19 mouse cellular contexts compared by ENCODE assay signal in the genomic region with DNA sequence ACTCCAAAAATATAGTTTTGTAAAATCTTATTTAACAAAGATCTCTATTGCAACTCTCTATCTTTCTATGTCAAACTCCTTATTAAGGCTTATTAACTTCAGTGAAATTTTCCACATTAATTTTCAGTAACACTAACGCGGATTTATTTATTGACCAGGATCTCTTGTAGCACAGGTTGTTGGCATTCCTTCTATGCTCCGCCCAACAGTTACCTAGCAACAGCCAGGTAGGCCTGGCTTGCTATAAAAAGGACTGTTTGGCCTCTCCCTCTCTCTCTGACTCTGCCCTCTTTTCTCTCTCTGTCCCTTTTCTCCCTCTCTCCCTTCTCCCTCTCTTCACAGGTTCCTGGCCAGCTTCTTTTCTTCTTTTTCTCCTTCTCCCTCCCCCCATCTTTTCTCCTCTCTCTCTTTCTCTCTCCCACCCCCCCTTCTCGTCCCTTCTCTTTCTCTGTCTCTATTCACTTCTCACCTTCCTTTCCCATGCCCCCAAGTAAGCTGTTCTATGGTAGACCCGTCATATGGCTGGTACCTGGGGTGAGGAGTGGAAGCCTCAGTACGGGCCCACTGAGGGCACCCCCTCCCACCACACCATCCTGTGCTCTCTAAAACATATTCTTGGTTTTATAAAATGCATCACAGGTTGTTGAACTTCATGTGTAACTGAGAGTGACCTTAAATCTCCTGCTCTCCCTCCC. TPM values are rescaled to one million over a fixed set of nuclear protein-coding genes. Genes with fewer than 3 reads are reported as not detected.
DNase-seq lines count a peak whose midpoint lies in the region; ATAC-seq lines count a peak whose summit lies in the region.
"Had no signal": no experiment of that assay in that cellular context is flagged by ENCODE, and none has a peak within 500 bp of the region (broad histone marks: within the 10 kb centered on the region; RNA-seq: fewer than 3 reads in every experiment).

No protein-coding gene starts in this region.

- peaks cover 24% of the 10 kb centered on the region for H3K4me1 ChIP-seq in kidney, embryonic 15.5 days

- DNase-seq in kidney, adult 18-20 months = peak; percentile 42
- DNase-seq in R1 (ENCODE audit: low read depth, low spot score) = peak; percentile 82
- DNase-seq in kidney, postnatal 10 days = peak; percentile 49
- DNase-seq in lung, postnatal 10 days = peak; percentile 48
- no peak for DNase-seq in layer of hippocampus, adult 9-11 months
- DNase-seq in left cerebral cortex, adult 8-10 months (ENCODE audit: low spot score in 2 of 2) = no peak
- no peak for DNase-seq in right cerebral cortex, postnatal 36 days (ENCODE audit: low spot score in 2 of 2)
- DNase-seq: B cell, adult 2 months; cerebellum, adult 11 months; cerebellum, postnatal 36 days had no signal

- no peak overlapping the region for H3K27ac ChIP-seq in kidney, embryonic 15.5 days
- H3K27ac ChIP-seq: embryonic facial prominence, embryonic 15.5 days; forebrain, embryonic 13.5 days; limb, embryonic 15.5 days; macrophage; midbrain, embryonic 15.5 days had no signal

- no peak overlapping the region for H3K4me2 ChIP-seq in kidney, embryonic 15.5 days

- no peaks in the 10 kb centered on the region for H3K27me3 ChIP-seq in kidney, embryonic 15.5 days
- H3K27me3 ChIP-seq: embryonic facial prominence, embryonic 15.5 days; forebrain, embryonic 13.5 days; heart, embryonic 12.5 days; limb, embryonic 15.5 days; midbrain, embryonic 15.5 days had no signal

- H3K9ac ChIP-seq in kidney, embryonic 15.5 days = no peak overlapping the region
- H3K9ac ChIP-seq: limb, embryonic 15.5 days had no signal

- no peak overlapping the region for H3K4me3 ChIP-seq in kidney, embryonic 15.5 days (replicated peaks)

- WGBS in kidney, embryonic 15.5 days = 75% methylated on average over 6 of the region's 6 CpGs

- ATAC-seq in kidney, embryonic 15.5 days (replicated peaks; ENCODE audit: low FRiP score) = no peak

- H3K36me3 ChIP-seq in kidney, embryonic 15.5 days = peaks cover 24% of the 10 kb centered on the region
- H3K36me3 ChIP-seq: embryonic facial prominence, embryonic 15.5 days; limb, embryonic 15.5 days; midbrain, embryonic 15.5 days had no signal

- no peaks in the 10 kb centered on the region for H3K9me3 ChIP-seq in kidney, embryonic 15.5 days (replicated peaks)
- H3K9me3 ChIP-seq: embryonic facial prominence, embryonic 15.5 days; forebrain, embryonic 13.5 days; G1E; heart, embryonic 12.5 days; limb, embryonic 15.5 days; midbrain, embryonic 15.5 days had no signal

RNA-seq across cellular contexts. Expression of a gene that starts 1.1 kb away (rescaled TPM):
- 256 and 259 TPM in 2 replicates for polyA plus RNA-seq in kidney, embryonic 15.5 days (2015; fragmentation: Nextera tagmentation; extraction: Ambion mirVana)
- total RNA-seq in left cerebral cortex, adult 8-10 months (2022) = 1 to 10 TPM in 1 of 4 experiments, under 1 TPM in 3; 0.43 to 1.3 (median 0.78) TPM

RNA-seq across cellular contexts. Expression of a gene that starts 11.8 kb away (rescaled TPM):
- polyA plus RNA-seq in kidney, embryonic 15.5 days (2015; fragmentation: Nextera tagmentation; extraction: Ambion mirVana) = 39.0 and 42.7 TPM in 2 replicates
- 1 to 10 TPM in 3 of 4 experiments, under 1 TPM in 1; 0.81 to 1.5 (median 1.2) TPM for total RNA-seq in left cerebral cortex, adult 8-10 months (2022)
- total RNA-seq: gastrocnemius, adult 8-10 months had no signal

RNA-seq across cellular contexts. Expression of a gene that starts 43.0 kb away (rescaled TPM):
- polyA plus RNA-seq in kidney, embryonic 15.5 days (2015; fragmentation: Nextera tagmentation; extraction: Ambion mirVana) = 171 and 186 TPM in 2 replicates
- total RNA-seq in left cerebral cortex, adult 8-10 months (2022) = 10 to 100 TPM; 46.2 to 56.1 (median 54.7) TPM

RNA-seq across cellular contexts. Expression of a gene that starts 45.8 kb away (rescaled TPM):
- polyA plus RNA-seq in kidney, embryonic 15.5 days (2015; fragmentation: Nextera tagmentation; extraction: Ambion mirVana) = 55.7 and 56.8 TPM in 2 replicates
- total RNA-seq in left cerebral cortex, adult 8-10 months (2022) = 10 to 100 TPM; 38.9 to 45.2 (median 41.4) TPM

RNA-seq across cellular contexts. Expression of a gene that starts 56.7 kb away (rescaled TPM):
- polyA plus RNA-seq in kidney, embryonic 15.5 days (2015; fragmentation: Nextera tagmentation; extraction: Ambion mirVana) = 106 and 107 TPM in 2 replicates
- 10 to 100 TPM; 39.9 to 42.9 (median 41.5) TPM for total RNA-seq in left cerebral cortex, adult 8-10 months (2022)

Comparison
In these comparisons a context has a peak if more than half of its experiments do, and no peak if none do; other contexts are left out.
1. DNase-seq: peak in kidney, adult 18-20 months (single experiment), R1 (single experiment), kidney, postnatal 10 days (single experiment) and lung, postnatal 10 days (single experiment); none in layer of hippocampus, adult 9-11 months (single experiment), left cerebral cortex, adult 8-10 months (0 of 2) and right cerebral cortex, postnatal 36 days (0 of 2).